Mouse (Mus musculus) myocyte (in vitro differentiated cells): Measurements from ENCODE around the gene Gm18336. TPM values are rescaled to one million over a fixed set of nuclear protein-coding genes. Genes with fewer than 3 reads are reported as not detected.

ENCODE experiments used
- H3K27me3 ChIP-seq: one replicate; pipeline ENCODE4 v1.6.1; 2011; ENCODE audit not compliant: control insufficient read depth, insufficient read depth, insufficient read length
- H3K36me3 ChIP-seq: one replicate; pipeline ENCODE4 v1.6.1; 2011; ENCODE audit not compliant: control insufficient read depth, insufficient read depth
- H3K4me2 ChIP-seq: one replicate; pipeline ENCODE4 v1.6.1; 2011; ENCODE audit warnings: low read depth, control low read depth
- H3K4me3 ChIP-seq: one replicate; pipeline ENCODE4 v1.5.1; 2011; ENCODE audit warnings: mild to moderate bottlenecking, control low read depth, moderate library complexity
- H3K79me2 ChIP-seq: one replicate; pipeline ENCODE4 v1.6.1; 2011; ENCODE audit not compliant: control insufficient read depth, insufficient read depth
- H3ac ChIP-seq: one replicate; pipeline ENCODE4 v1.6.1; 2011; ENCODE audit not compliant: control insufficient read depth, insufficient read length
- CEBPB ChIP-seq: IDR thresholded peaks from 2 replicates; pipeline ENCODE4 v1.6.1; 2011; ENCODE audit warnings: mild to moderate bottlenecking, moderate library complexity; ENCODE audit not compliant: poor library complexity, insufficient read depth, severe bottlenecking
- E2F4 ChIP-seq: IDR thresholded peaks from one replicate; pipeline ENCODE4 v1.6.1; 2011; ENCODE audit warnings: mild to moderate bottlenecking, control low read depth, moderate library complexity; ENCODE audit not compliant: insufficient read depth
- MAX ChIP-seq: IDR thresholded peaks from one replicate; pipeline ENCODE4 v1.6.1; 2011; ENCODE audit warnings: low read depth, mild to moderate bottlenecking, control low read depth
- MYOD1 ChIP-seq, 3 experiments: IDR thresholded peaks; one replicate each; pipeline ENCODE4 v1.6.1; 2011; ENCODE audit warnings: control low read depth in 2 of 3, low read depth in 2 of 3, mild to moderate bottlenecking in 2 of 3, moderate library complexity in 1 of 3; ENCODE audit not compliant: insufficient read length in 2 of 3, control insufficient read depth in 1 of 3
- MYOG ChIP-seq, 3 experiments: IDR thresholded peaks; one replicate each; pipeline ENCODE4 v1.6.1; 2011; ENCODE audit warnings: control low read depth in 2 of 3, low read depth in 2 of 3, mild to moderate bottlenecking in 2 of 3; ENCODE audit not compliant: insufficient read length in 2 of 3, control insufficient read depth in 1 of 3, insufficient read depth in 1 of 3
- POLR2A ChIP-seq: IDR thresholded peaks from one replicate; pipeline ENCODE4 v1.6.1; 2011; ENCODE audit warnings: low read depth, mild to moderate bottlenecking, control low read depth, moderate library complexity; ENCODE audit not compliant: insufficient read length
- POLR2AphosphoS2 ChIP-seq: IDR thresholded peaks from one replicate; pipeline ENCODE4 v1.6.1; 2011; ENCODE audit warnings: low read depth, control low read depth; ENCODE audit not compliant: insufficient read length
- REST ChIP-seq: IDR thresholded peaks from one replicate; pipeline ENCODE4 v1.6.1; 2011; ENCODE audit warnings: mild to moderate bottlenecking, control low read depth, moderate library complexity; ENCODE audit not compliant: insufficient read depth, insufficient read length
- SRF ChIP-seq: IDR thresholded peaks from one replicate; pipeline ENCODE4 v1.6.1; 2011; ENCODE audit warnings: low read depth; ENCODE audit not compliant: control insufficient read depth, insufficient read length
- TCF12 ChIP-seq: IDR thresholded peaks from one replicate; pipeline ENCODE4 v1.6.1; 2011; ENCODE audit warnings: mild to moderate bottlenecking, control low read depth; ENCODE audit not compliant: poor library complexity, insufficient read depth, severe bottlenecking
- TCF3 ChIP-seq: IDR thresholded peaks from one replicate; pipeline ENCODE4 v1.6.1; 2011; ENCODE audit warnings: low read depth, control low read depth; ENCODE audit not compliant: insufficient read length
- USF1 ChIP-seq: IDR thresholded peaks from one replicate; pipeline ENCODE4 v1.6.1; 2011; ENCODE audit warnings: low read depth, mild to moderate bottlenecking, control low read depth, moderate library complexity
- polyA plus RNA-seq: library from polyadenylated mRNA; unstranded; fragments of >200 nt; fragmentation: generic; extraction: Trizol; gene quantifications from one replicate; pipeline ENCODE4 v1.2.1, GENCODE M21; 2012; ENCODE audit warnings: missing spikeins

Gene Gm18336
- polyA plus RNA-seq, 1 experiment: not detected

DNA sequence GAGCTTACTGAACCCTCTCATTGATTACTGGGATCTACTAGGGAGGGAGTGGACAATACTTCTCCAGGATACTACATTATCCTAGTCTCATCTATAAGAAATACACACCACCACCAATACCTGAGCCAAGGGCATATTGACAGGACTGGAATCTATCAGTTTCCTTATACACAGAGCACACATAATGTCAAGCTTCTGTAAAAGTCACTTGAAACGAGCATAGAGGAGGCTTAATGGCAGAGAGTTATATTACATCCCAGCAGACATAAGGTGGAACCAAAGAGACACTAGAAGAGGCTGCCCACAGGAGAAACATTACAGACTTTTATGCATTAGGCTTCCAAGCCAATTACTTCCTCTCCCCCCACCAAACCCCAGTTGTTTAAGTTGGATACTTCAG lies 13.6 kb downstream of the Gm18336 start:
- Histone ChIP-seq H3K36me3 (no peaks in the 10 kb centered on the region), H3K4me3 (no peak overlapping the region), H3K27me3 (no peaks in the 10 kb centered on the region), H3ac (no peak overlapping the region), H3K4me2 (no peak overlapping the region), H3K79me2 (no peaks in the 10 kb centered on the region)
- TF ChIP-seq TCF12 (no peak), POLR2AphosphoS2 (no peak), MYOD1 (IDR thresholded peaks at IDR 0.05; ENCODE audit: control insufficient read depth in 1 of 3, insufficient read length in 2 of 3, low read depth in 2 of 3) (no peak), E2F4 (no peak), REST (no peak), MYOG (IDR thresholded peaks at IDR 0.05; ENCODE audit: control insufficient read depth in 1 of 3, insufficient read depth in 1 of 3, insufficient read length in 2 of 3, low read depth in 2 of 3) (no peak), POLR2A (no peak), MAX (no peak), TCF3 (no peak), USF1 (no peak), CEBPB (no peak), SRF (no peak)

- no peak overlapping the region for H3ac ChIP-seq
- H3K36me3 ChIP-seq: no peaks in the 10 kb centered on the region
- TF ChIP-seq TCF3: no peak
- TF ChIP-seq USF1: no peak
- TF ChIP-seq E2F4: no peak
- no peak for TF ChIP-seq MYOG (IDR thresholded peaks at IDR 0.05; ENCODE audit: control insufficient read depth in 1 of 3, insufficient read depth in 1 of 3, insufficient read length in 2 of 3, low read depth in 2 of 3)
- no peak for TF ChIP-seq POLR2AphosphoS2
- TF ChIP-seq POLR2A: no peak
- TF ChIP-seq SRF: no peak
- no peak for TF ChIP-seq TCF12
- no peaks in the 10 kb centered on the region for H3K27me3 ChIP-seq
- H3K4me2 ChIP-seq: no peak overlapping the region
- no peaks in the 10 kb centered on the region for H3K79me2 ChIP-seq
- no peak overlapping the region for H3K4me3 ChIP-seq
Observed at GRCm38 (mm10) chrX:73384419-73384818, 14.1 kb downstream of the Gm18336 start.

DNA sequence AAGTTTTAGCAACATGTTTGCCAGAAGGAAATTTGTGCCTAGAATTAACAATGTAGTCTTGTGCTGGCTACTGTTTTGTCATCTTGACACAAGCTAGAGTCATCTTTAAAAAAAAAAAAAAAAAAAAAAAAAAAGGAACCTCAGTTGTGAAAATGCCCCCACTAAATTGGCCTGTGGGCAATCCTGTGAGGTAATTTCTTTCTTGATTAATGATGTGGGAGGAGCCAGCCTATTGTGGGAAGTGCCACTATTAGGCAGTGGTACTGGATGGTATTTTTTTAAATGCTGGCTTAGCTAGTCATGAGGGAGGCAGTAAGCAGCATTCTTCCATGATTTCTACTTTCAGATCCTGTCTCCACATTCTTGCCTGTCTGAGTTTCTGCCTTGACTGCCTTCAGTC lies 35.2 kb downstream of the Gm18336 start:
- no peaks in the 10 kb centered on the region for H3K79me2 ChIP-seq
- no peak for TF ChIP-seq MYOG (IDR thresholded peaks at IDR 0.05; ENCODE audit: control insufficient read depth in 1 of 3, insufficient read depth in 1 of 3, insufficient read length in 2 of 3, low read depth in 2 of 3)
- H3K27me3 ChIP-seq: no peaks in the 10 kb centered on the region

GRCm38 (mm10) chrX:73356719-73357118 lies 41.8 kb downstream of the Gm18336 start:
- Histone ChIP-seq H3ac (no peak overlapping the region), H3K27me3 (no peaks in the 10 kb centered on the region), H3K79me2 (no peaks in the 10 kb centered on the region), H3K4me3 (no peak overlapping the region), H3K4me2 (no peak overlapping the region), H3K36me3 (peaks cover 11% of the 10 kb centered on the region)
- no peak for TF ChIP-seq MAX
- no peak for TF ChIP-seq POLR2AphosphoS2
- TF ChIP-seq SRF: no peak
- TF ChIP-seq USF1: no peak
- no peak for TF ChIP-seq E2F4
- no peak for TF ChIP-seq MYOG (IDR thresholded peaks at IDR 0.05; ENCODE audit: control insufficient read depth in 1 of 3, insufficient read depth in 1 of 3, insufficient read length in 2 of 3, low read depth in 2 of 3)
- TF ChIP-seq MYOD1 (IDR thresholded peaks at IDR 0.05; ENCODE audit: control insufficient read depth in 1 of 3, insufficient read length in 2 of 3, low read depth in 2 of 3): no peak
- no peak for TF ChIP-seq REST
- no peak for TF ChIP-seq POLR2A
- no peak for TF ChIP-seq TCF3
- TF ChIP-seq CEBPB: no peak
- no peak for TF ChIP-seq TCF12

More for the DNA sequence above, 35.2 kb downstream of the Gm18336 start:
- H3K36me3 ChIP-seq: no peaks in the 10 kb centered on the region
- H3ac ChIP-seq: no peak overlapping the region
- H3K4me2 ChIP-seq: no peak overlapping the region
- H3K4me3 ChIP-seq: no peak overlapping the region

DNA sequence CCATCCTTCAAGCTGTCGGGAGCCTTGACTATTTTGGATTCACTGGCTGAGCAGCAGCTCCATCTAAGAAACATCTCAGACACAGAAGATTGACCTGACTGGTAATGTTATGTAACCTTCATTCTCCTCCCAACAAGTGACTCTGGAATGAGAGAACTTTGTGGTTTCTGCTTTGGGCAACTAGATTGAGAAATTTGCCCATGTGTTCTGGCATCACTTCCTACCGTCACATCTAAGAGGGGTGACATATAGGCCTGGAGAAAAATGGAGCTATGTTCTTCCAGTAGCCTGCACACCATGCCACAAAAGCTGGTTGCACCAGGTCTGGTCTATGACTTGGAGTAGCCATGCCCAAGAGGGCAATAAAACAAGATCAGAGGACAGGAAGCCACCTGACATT lies 42.4 kb downstream of the Gm18336 start:
- H3ac ChIP-seq: no peak overlapping the region
- no peak overlapping the region for H3K4me3 ChIP-seq
- TF ChIP-seq POLR2AphosphoS2 (no peak), E2F4 (no peak), USF1 (no peak), MYOG (IDR thresholded peaks at IDR 0.05; ENCODE audit: control insufficient read depth in 1 of 3, insufficient read depth in 1 of 3, insufficient read length in 2 of 3, low read depth in 2 of 3) (no peak), POLR2A (no peak), REST (no peak), TCF12 (no peak), CEBPB (no peak), SRF (no peak), MAX (no peak), TCF3 (no peak), MYOD1 (IDR thresholded peaks at IDR 0.05; ENCODE audit: control insufficient read depth in 1 of 3, insufficient read length in 2 of 3, low read depth in 2 of 3) (no peak)
- no peak overlapping the region for H3K4me2 ChIP-seq
- H3K36me3 ChIP-seq: peaks cover 14% of the 10 kb centered on the region
- H3K27me3 ChIP-seq: no peaks in the 10 kb centered on the region
- no peaks in the 10 kb centered on the region for H3K79me2 ChIP-seq

Other genes with a start within 250 kb of the Gm18336 start
- gene Xlr5b, start 249.9 kb downstream of the Gm18336 start, polyA plus RNA-seq: not detected
- not detected for gene DXBay18, start 249.3 kb downstream of the Gm18336 start, polyA plus RNA-seq
- gene Spin2d, start 221.7 kb downstream of the Gm18336 start, polyA plus RNA-seq: not detected
- gene Xlr3b, start 206.5 kb downstream of the Gm18336 start, polyA plus RNA-seq: 0.40 TPM
- gene Xlr4b, start 184.4 kb downstream of the Gm18336 start, polyA plus RNA-seq: 0.05 TPM
- 4.5 TPM for gene F8a, start 170.4 kb downstream of the Gm18336 start, polyA plus RNA-seq
- gene Xlr4c, start 155.6 kb downstream of the Gm18336 start, polyA plus RNA-seq: 0.10 TPM
- gene Xlr3c, start 133.3 kb downstream of the Gm18336 start, polyA plus RNA-seq: 1.6 TPM
- not detected for gene Xlr5a, start 105.8 kb downstream of the Gm18336 start, polyA plus RNA-seq
- gene Xlr5c, start 105.8 kb downstream of the Gm18336 start, polyA plus RNA-seq: not detected
- not detected for gene Gm45015, start 61.9 kb downstream of the Gm18336 start, polyA plus RNA-seq
- gene Zfp275, start 56.1 kb downstream of the Gm18336 start, polyA plus RNA-seq: 8.9 TPM
- gene Zfp92, start 12.4 kb upstream of the Gm18336 start, polyA plus RNA-seq: not detected
- gene Trex2, start 36.6 kb upstream of the Gm18336 start, polyA plus RNA-seq: not detected
- gene Haus7, start 60.3 kb upstream of the Gm18336 start, polyA plus RNA-seq: 32.6 TPM
- gene Bgn, start 84.9 kb upstream of the Gm18336 start, polyA plus RNA-seq: 1,139 TPM
- 0.07 TPM for gene Atp2b3, start 104.3 kb upstream of the Gm18336 start, polyA plus RNA-seq
- gene Dusp9, start 240.7 kb upstream of the Gm18336 start, polyA plus RNA-seq: 2.9 TPM